Mouse (Mus musculus) C2C12 (cell line): ENCODE data around the gene Tnfrsf17. TPM values are rescaled to one million over a fixed set of nuclear protein-coding genes. Genes with fewer than 3 reads are reported as not detected.
"Not testable (repeated sequence)": the region's sequence is repeated elsewhere in the genome, so short reads cannot be mapped to it uniquely, and the experiment has no call there.

Source experiments
- H3K27me3 ChIP-seq: one replicate; pipeline ENCODE4 v1.6.1; 2011; ENCODE audit not compliant: control insufficient read depth, insufficient read depth, insufficient read length
- H3K36me3 ChIP-seq: one replicate; pipeline ENCODE4 v1.6.1; 2011; ENCODE audit not compliant: control insufficient read depth, insufficient read depth
- H3K4me3 ChIP-seq: one replicate; pipeline ENCODE4 v1.5.1; 2011; ENCODE audit warnings: mild to moderate bottlenecking, control low read depth; ENCODE audit not compliant: poor library complexity, insufficient read depth, severe bottlenecking
- H3K79me2 ChIP-seq: one replicate; pipeline ENCODE4 v1.6.1; 2011; ENCODE audit not compliant: control insufficient read depth, insufficient read depth
- H3K79me3 ChIP-seq: one replicate; pipeline ENCODE4 v1.6.1; 2011; ENCODE audit warnings: low read depth, control low read depth
- H3ac ChIP-seq: one replicate; pipeline ENCODE3; 2011; ENCODE audit warnings: low read depth; ENCODE audit not compliant: control insufficient read depth, insufficient read length
- CEBPB ChIP-seq: IDR thresholded peaks from one replicate; pipeline ENCODE4 v1.6.1; 2011; ENCODE audit warnings: low read depth, mild to moderate bottlenecking, control low read depth, moderate library complexity
- CTCF ChIP-seq: IDR thresholded peaks from one replicate; pipeline ENCODE4 v1.5.1; 2011; ENCODE audit not compliant: control insufficient read depth, insufficient read depth, insufficient read length
- FOSL1 ChIP-seq: IDR thresholded peaks from one replicate; pipeline ENCODE4 v1.8.0; 2011; ENCODE audit warnings: mild to moderate bottlenecking, low read length; ENCODE audit not compliant: poor library complexity, insufficient read depth, severe bottlenecking
- MAX ChIP-seq: IDR thresholded peaks from one replicate; pipeline ENCODE4 v1.6.1; 2011; ENCODE audit warnings: mild to moderate bottlenecking, control low read depth
- MYOD1 ChIP-seq: IDR thresholded peaks from one replicate; pipeline ENCODE4 v1.6.1; 2011; ENCODE audit warnings: low read depth; ENCODE audit not compliant: control insufficient read depth, insufficient read length
- MYOG ChIP-seq: IDR thresholded peaks from one replicate; pipeline ENCODE4 v1.6.1; 2011; ENCODE audit not compliant: control insufficient read depth, insufficient read length; ENCODE audit errors: extremely low read depth
- USF1 ChIP-seq: IDR thresholded peaks from one replicate; pipeline ENCODE4 v1.6.1; 2011; ENCODE audit warnings: low read depth, mild to moderate bottlenecking, control low read depth, moderate library complexity
- polyA plus RNA-seq: library from polyadenylated mRNA; unstranded; fragments of >200 nt; fragmentation: generic; extraction: Trizol; gene quantifications from one replicate; pipeline ENCODE4 v1.2.1, GENCODE M21; 2012; ENCODE audit warnings: missing spikeins

Gene Tnfrsf17
- polyA plus RNA-seq, 1 experiment: not detected

DNA sequence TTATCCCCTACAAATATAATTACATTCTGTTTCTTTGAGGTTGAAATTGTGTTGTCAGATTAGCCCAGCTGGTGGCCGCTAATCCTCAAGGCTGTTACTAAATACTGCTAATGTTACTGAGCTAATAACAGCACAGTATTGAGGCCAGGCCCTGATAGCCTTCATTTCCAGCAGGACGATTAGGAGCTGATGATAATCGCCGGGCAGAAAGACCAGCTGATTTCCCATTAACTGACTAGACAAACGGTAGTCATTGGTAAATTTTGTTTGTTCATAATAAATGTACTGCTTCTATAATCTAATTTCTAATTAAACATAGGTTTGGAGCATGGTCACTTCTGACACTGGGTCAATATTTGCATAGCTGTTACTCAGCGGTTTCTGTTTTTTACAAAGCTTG lies 34.8 kb upstream of the Tnfrsf17 start:
- TF ChIP-seq USF1: no peak
- no peak for TF ChIP-seq CTCF
- no peak for TF ChIP-seq MYOG
- TF ChIP-seq CEBPB: no peak
- no peak for TF ChIP-seq FOSL1
- no peak for TF ChIP-seq MAX
- no peak for TF ChIP-seq MYOD1
- no peak overlapping the region for H3K4me3 ChIP-seq
- H3K27me3 ChIP-seq: no peaks in the 10 kb centered on the region
- H3ac ChIP-seq: no peak overlapping the region
- H3K79me2 ChIP-seq: no peaks in the 10 kb centered on the region
- H3K79me3 ChIP-seq: no peaks in the 10 kb centered on the region
- no peaks in the 10 kb centered on the region for H3K36me3 ChIP-seq

DNA sequence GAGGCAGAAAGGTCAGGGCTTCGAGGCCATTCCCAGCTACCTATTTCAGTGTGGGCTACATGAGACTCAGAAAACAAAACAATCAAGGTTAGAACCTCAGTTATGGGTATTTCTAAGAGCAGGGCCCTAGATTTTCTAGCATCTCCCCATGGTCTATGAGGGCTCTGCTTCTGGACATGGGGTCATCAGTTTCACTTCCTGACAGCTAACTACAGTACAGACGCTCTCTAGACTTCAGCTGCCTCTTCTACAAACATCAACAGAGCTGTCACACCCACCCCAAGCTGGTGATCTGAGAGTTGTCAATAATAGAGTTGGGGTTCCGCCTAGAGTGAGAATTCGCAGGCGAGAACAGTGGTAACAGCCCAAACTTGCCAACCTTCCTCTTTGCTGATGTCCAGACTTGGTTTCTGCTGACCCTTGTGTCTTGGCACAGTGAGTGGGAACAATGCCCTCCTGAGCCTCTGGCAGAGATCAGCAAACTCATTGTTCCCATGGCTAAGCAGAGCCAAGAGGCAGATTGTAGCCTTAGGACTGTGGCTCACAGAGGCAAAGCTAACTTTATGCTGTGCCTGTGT lies 30.9 kb upstream of the Tnfrsf17 start:
- H3K4me3 ChIP-seq: no peak overlapping the region
- no peaks in the 10 kb centered on the region for H3K79me2 ChIP-seq
- no peaks in the 10 kb centered on the region for H3K27me3 ChIP-seq
- no peaks in the 10 kb centered on the region for H3K79me3 ChIP-seq
- TF ChIP-seq MAX (no peak), CEBPB (no peak)
- H3K36me3 ChIP-seq: no peaks in the 10 kb centered on the region
- no peak overlapping the region for H3ac ChIP-seq

DNA sequence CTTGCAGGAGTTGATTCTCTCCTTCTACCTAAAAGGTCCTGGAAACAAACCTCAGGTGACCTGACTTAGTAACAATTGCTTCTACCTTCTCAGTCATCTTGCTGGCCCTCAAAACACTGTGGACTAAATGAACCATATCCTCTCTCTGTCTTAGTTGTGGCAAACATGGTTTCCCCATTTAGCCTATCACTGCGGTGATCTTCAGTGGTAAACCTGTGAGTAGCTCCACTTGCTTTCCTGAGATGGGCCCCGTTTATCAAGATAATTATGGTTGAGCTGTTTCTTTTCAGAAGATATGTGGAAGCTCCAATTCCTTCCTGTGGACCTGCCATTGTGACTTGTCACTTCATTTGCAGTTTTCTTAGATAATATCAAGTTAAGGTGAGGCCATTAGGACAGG lies 28.7 kb upstream of the Tnfrsf17 start:
- Histone ChIP-seq H3K79me3 (no peaks in the 10 kb centered on the region), H3K27me3 (no peaks in the 10 kb centered on the region), H3ac (no peak overlapping the region), H3K79me2 (no peaks in the 10 kb centered on the region), H3K4me3 (no peak overlapping the region), H3K36me3 (no peaks in the 10 kb centered on the region)
- TF ChIP-seq FOSL1 (no peak), USF1 (no peak), MAX (no peak), CEBPB (no peak), MYOD1 (no peak), MYOG (no peak), CTCF (no peak)

DNA sequence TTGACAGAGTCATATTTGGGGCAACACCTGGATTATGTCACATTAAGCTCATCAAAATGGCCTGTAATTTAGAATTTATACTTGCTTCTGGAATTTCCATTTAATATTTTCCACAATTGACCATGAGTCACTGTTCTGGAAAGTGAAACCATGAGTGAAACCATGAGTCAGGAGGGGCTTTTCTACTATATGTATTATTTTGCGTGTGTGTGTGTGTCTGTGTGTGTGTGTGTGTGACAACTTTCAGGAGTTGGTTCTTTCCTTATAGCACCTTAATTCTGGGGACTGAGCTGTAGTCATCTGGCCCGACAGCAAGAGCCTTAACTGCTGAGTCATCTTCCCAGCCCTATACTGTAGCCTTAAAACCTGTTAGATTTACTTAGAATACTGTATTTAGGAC lies 27.7 kb upstream of the Tnfrsf17 start:
- H3K79me2 ChIP-seq: no peaks in the 10 kb centered on the region
- H3ac ChIP-seq: no peak overlapping the region
- no peaks in the 10 kb centered on the region for H3K27me3 ChIP-seq
- TF ChIP-seq CEBPB: no peak
- no peak for TF ChIP-seq CTCF
- TF ChIP-seq FOSL1: no peak
- no peak for TF ChIP-seq USF1
- TF ChIP-seq MYOD1: no peak
- TF ChIP-seq MAX: no peak
- TF ChIP-seq MYOG: no peak
- no peaks in the 10 kb centered on the region for H3K79me3 ChIP-seq
- H3K4me3 ChIP-seq: no peak overlapping the region
- no peaks in the 10 kb centered on the region for H3K36me3 ChIP-seq

DNA sequence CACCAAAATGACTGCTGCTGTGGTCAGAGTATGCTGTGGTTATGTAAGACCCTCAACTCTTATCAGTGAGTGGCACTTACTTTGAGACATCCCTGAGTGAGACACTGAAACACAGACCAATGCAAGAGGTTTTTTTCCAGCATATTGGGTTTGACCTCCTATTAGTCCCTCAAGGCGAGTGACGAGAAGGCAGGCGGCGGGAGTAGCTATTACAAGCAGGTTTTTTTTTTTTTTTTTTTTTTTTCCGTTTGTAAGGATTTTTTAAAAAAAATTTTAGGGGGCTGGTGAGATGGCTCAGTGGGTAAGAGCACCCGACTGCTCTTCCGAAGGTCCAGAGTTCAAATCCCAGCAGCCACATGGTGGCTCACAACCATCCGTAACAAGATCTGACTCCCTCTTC lies 24.7 kb upstream of the Tnfrsf17 start:
- not testable (repeated sequence) for H3ac ChIP-seq, H3K79me2 ChIP-seq, H3K79me3 ChIP-seq, H3K36me3 ChIP-seq, H3K4me3 ChIP-seq, H3K27me3 ChIP-seq

DNA sequence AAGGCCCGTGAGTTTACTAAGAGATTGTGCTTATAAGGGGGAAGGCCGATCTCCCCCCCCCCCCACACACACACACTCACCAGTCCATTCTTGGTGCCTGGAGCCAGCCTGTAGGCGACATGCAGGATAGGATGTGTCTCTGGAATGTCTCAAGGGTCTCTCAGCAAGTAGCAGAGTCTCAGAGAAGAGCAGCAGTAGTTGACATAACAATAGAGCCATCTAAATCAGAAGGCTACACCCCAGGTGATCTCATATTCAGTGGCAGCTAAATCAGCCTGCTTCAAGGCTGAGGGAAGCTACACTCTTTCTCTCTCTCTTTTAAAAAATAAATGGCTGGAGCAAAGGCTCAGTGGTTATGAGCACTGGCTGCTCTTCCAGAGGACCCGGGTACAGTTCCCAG lies 18.0 kb upstream of the Tnfrsf17 start:
- H3K79me3 ChIP-seq, H3K4me3 ChIP-seq: not testable (repeated sequence)

DNA sequence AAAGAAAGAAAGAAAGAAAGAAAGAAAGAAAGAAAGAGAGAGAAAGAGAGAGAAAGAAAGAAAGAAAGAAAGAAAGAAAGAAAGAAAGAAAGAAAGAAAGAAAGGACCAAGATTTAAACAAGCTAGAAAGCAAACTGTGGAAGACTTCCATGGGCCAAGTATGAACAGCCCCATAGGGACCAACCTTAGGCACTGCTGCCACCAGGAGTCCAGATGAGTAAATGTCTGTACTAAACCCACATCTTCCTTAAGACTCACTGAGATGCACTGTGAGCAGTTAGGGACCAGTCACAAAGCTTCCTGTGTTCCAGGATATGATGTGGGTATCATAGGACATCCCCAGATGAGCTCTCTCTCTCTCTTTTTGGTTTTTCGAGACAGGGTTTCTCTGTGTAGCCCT lies 15.9 kb upstream of the Tnfrsf17 start:
- not testable (repeated sequence) for H3ac ChIP-seq, H3K79me2 ChIP-seq, H3K4me3 ChIP-seq, H3K79me3 ChIP-seq, H3K27me3 ChIP-seq, H3K36me3 ChIP-seq

More for the DNA sequence above, 18.0 kb upstream of the Tnfrsf17 start:
- H3ac ChIP-seq, H3K27me3 ChIP-seq, H3K79me2 ChIP-seq, H3K36me3 ChIP-seq: not testable (repeated sequence)
